Mouse (Mus musculus): ENCODE data around the gene Wrap73.

DNA sequence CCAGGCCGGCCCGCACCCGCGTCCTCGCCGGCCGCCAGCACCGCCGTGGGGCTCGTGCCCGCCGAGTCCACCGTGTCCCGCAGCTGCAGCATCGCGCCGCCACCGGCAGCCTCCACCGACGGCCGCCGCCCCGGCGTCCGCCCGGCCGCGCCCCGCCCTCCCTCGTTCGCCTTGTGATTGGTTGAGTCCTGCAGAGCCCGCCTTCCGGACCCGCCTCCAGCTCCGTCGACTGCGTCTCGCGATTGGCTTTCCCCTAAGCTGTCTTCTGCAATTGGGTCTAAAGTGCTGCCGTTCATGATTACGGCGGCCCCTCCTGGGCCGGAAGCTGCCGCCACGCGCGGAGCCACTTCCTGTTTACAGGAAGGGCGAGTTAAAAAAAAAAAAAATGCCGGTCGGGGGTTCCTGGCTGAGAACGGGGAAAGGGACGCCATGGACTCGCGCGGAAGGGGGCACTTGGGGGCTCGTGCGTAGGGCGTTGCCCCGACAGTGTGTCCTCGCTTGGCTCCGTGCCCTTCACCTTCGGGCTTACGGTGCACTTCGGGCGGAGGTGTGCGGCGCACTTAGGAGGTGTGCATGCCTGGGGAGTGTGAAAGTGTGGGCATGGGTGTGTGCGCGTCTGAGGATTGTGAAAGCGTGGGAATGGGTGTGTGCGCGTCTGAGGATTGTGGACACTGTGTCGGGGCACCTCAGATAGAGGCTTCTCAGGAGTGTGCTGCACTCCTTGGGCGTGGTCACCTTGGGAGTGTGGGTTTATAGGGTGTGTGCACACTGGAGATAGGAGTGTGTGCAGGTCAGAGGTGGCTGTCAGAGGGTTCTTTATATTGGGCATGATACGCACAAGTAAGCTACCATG is 18.6 kb downstream of the Wrap73 start, which contains the start of gene Tprgl:
- TF ChIP-seq POLR2A (IDR thresholded peaks at IDR 0.05; ENCODE audit: low read depth, low read length) (peak; percentile 79), CTCF (IDR thresholded peaks at IDR 0.05; ENCODE audit: borderline replicate concordance, insufficient read depth, low read length) (no peak)
